Mouse (Mus musculus) intestine, embryonic 16.5 days (tissue): ENCODE results near the gene Evc2. TPM values are rescaled to one million over a fixed set of nuclear protein-coding genes. Genes with fewer than 3 reads are reported as not detected.

ENCODE experiments used
- ATAC-seq: fragments of 200-750 bp; cut with Nextera tagmentation; 2 replicates; pipeline ENCODE4 v1.8.0; 2017; ENCODE audit warnings: moderate TSS enrichment, moderate library complexity
- H3K27ac ChIP-seq: fragments of 300-500 bp; sonication (generic); 2 replicates; pipeline ENCODE4 v1.5.1; 2014; ENCODE audit warnings: mild to moderate bottlenecking, low read length
- H3K27me3 ChIP-seq: fragments of 300-500 bp; sonication (generic); replicated peaks from 2 replicates; pipeline ENCODE4 v1.6.1; 2014; ENCODE audit warnings: low read length, control low read depth, mixed read lengths; ENCODE audit not compliant: control insufficient read depth, insufficient read depth
- H3K36me3 ChIP-seq: fragments of 300-500 bp; sonication (generic); 2 replicates; pipeline ENCODE4 v1.6.1; 2014; ENCODE audit warnings: low read length, control low read depth; ENCODE audit not compliant: control insufficient read depth, insufficient read depth
- H3K4me1 ChIP-seq: fragments of 300-500 bp; sonication (generic); 2 replicates; pipeline ENCODE4 v1.6.1; 2014; ENCODE audit warnings: low read length, control low read depth, mixed read lengths; ENCODE audit not compliant: control insufficient read depth, insufficient read depth
- H3K4me2 ChIP-seq: fragments of 300-500 bp; sonication (generic); 2 replicates; pipeline ENCODE4 v1.6.1; 2014; ENCODE audit warnings: low read depth, low read length, control low read depth
- H3K4me3 ChIP-seq: fragments of 300-500 bp; sonication (generic); 2 replicates; pipeline ENCODE4 v1.5.1; 2014; ENCODE audit warnings: mild to moderate bottlenecking, low read length
- H3K9ac ChIP-seq: fragments of 300-500 bp; sonication (generic); 2 replicates; pipeline ENCODE4 v1.6.1; 2014; ENCODE audit warnings: low read depth, low read length
- H3K9me3 ChIP-seq: fragments of 300-500 bp; sonication (generic); 2 replicates; pipeline ENCODE4 v1.6.1; 2016; ENCODE audit warnings: low read length, control low read depth; ENCODE audit not compliant: control insufficient read depth
- WGBS: fragments of 180-500 bp; shearing (Covaris S2); extraction: QIAGEN DNeasy Blood & Tissue Kit; methylation state at CpG from one replicate; pipeline ENCODE4 v1.1.7; 2014; 5-methylcytosine and 5-hydroxymethylcytosine counted together
- polyA plus RNA-seq: library from polyadenylated mRNA; unstranded; fragments of >200 nt; fragmentation: Nextera tagmentation; extraction: Ambion mirVana; gene quantifications from 2 replicates; pipeline ENCODE4 v1.2.1, GENCODE M21; 2015

The Evc2 gene
- polyA plus RNA-seq, 1 experiment from 2014 or later, result 8.5 TPM

- H3K27me3 ChIP-seq, result no peaks in the 10 kb centered on the region
- ATAC-seq, result no peak
Measured at GRCm38 (mm10) chr5:37389808-37390495, 51.7 kb downstream of the Evc2 start.

GRCm38 (mm10) chr5:37390923-37391322 is 52.6 kb downstream of the Evc2 start:
- 90% methylated on average over 10 of the region's 10 CpGs for WGBS
- Histone ChIP-seq H3K27ac (no peak overlapping the region), H3K36me3 (no peaks in the 10 kb centered on the region; the same call in 1 of the 2 replicates), H3K9me3 (no peaks in the 10 kb centered on the region), H3K4me2 (no peak overlapping the region), H3K9ac (no peak overlapping the region), H3K4me1 (no peaks in the 10 kb centered on the region), H3K27me3 (no peaks in the 10 kb centered on the region), H3K4me3 (no peak overlapping the region)
- ATAC-seq, result no peak

More at GRCm38 (mm10) chr5:37389808-37390495, 51.7 kb downstream of the Evc2 start:
- no peaks in the 10 kb centered on the region for H3K4me1 ChIP-seq
- H3K4me2 ChIP-seq, result no peak overlapping the region
- H3K27ac ChIP-seq, result no peak overlapping the region
- H3K4me3 ChIP-seq, result no peak overlapping the region
- no peaks in the 10 kb centered on the region for H3K9me3 ChIP-seq
- H3K9ac ChIP-seq, result no peak overlapping the region
- WGBS, result 56% methylated on average over 13 of the region's 13 CpGs
- H3K36me3 ChIP-seq, result no peaks in the 10 kb centered on the region; the same call in 1 of the 2 replicates

GRCm38 (mm10) chr5:37391901-37392300 is 53.6 kb downstream of the Evc2 start:
- ATAC-seq, result no peak
- Histone ChIP-seq H3K4me1 (no peaks in the 10 kb centered on the region), H3K4me2 (no peak overlapping the region), H3K27me3 (no peaks in the 10 kb centered on the region), H3K4me3 (no peak overlapping the region), H3K9me3 (no peaks in the 10 kb centered on the region), H3K36me3 (no peaks in the 10 kb centered on the region; the same call in 1 of the 2 replicates), H3K27ac (no peak overlapping the region), H3K9ac (no peak overlapping the region)
- 88% methylated on average over 10 of the region's 10 CpGs for WGBS

GRCm38 (mm10) chr5:37395172-37396030 is 57.1 kb downstream of the Evc2 start:
- no peak overlapping the region for H3K4me2 ChIP-seq
- WGBS, result 84% methylated on average over 22 of the region's 22 CpGs
- no peak overlapping the region for H3K4me3 ChIP-seq
- H3K4me1 ChIP-seq, result no peaks in the 10 kb centered on the region
- no peak overlapping the region for H3K27ac ChIP-seq
- H3K9ac ChIP-seq, result no peak overlapping the region
- no peaks in the 10 kb centered on the region; the same call in 1 of the 2 replicates for H3K36me3 ChIP-seq
- no peaks in the 10 kb centered on the region for H3K9me3 ChIP-seq
- no peaks in the 10 kb centered on the region for H3K27me3 ChIP-seq
- ATAC-seq, result no peak

- WGBS, result 90% methylated on average over 6 of the region's 6 CpGs
- H3K9ac ChIP-seq, result no peak overlapping the region
- no peak overlapping the region for H3K4me2 ChIP-seq
- ATAC-seq, result no peak
- H3K4me3 ChIP-seq, result no peak overlapping the region
- no peaks in the 10 kb centered on the region for H3K27me3 ChIP-seq
- no peaks in the 10 kb centered on the region for H3K36me3 ChIP-seq
- no peak overlapping the region for H3K27ac ChIP-seq
- H3K4me1 ChIP-seq, result no peaks in the 10 kb centered on the region
- H3K9me3 ChIP-seq, result no peaks in the 10 kb centered on the region
Measured at GRCm38 (mm10) chr5:37419028-37419427, 80.7 kb downstream of the Evc2 start.

- ATAC-seq, result no peak
- Histone ChIP-seq H3K9me3 (no peaks in the 10 kb centered on the region), H3K4me3 (no peak overlapping the region), H3K36me3 (no peaks in the 10 kb centered on the region), H3K27me3 (no peaks in the 10 kb centered on the region), H3K4me1 (no peaks in the 10 kb centered on the region), H3K27ac (no peak overlapping the region), H3K9ac (no peak overlapping the region), H3K4me2 (no peak overlapping the region)
Measured at GRCm38 (mm10) chr5:37427210-37427609, 88.9 kb downstream of the Evc2 start.

- 76% methylated on average over 3 of the region's 3 CpGs for WGBS
- Histone ChIP-seq H3K27me3 (no peaks in the 10 kb centered on the region), H3K27ac (no peak overlapping the region), H3K9me3 (no peaks in the 10 kb centered on the region), H3K4me3 (no peak overlapping the region), H3K36me3 (no peaks in the 10 kb centered on the region), H3K4me2 (no peak overlapping the region), H3K4me1 (no peaks in the 10 kb centered on the region), H3K9ac (no peak overlapping the region)
- ATAC-seq, result no peak
Measured at GRCm38 (mm10) chr5:37435417-37435816, 97.1 kb downstream of the Evc2 start.

- Histone ChIP-seq H3K4me2 (no peak overlapping the region), H3K4me1 (no peaks in the 10 kb centered on the region), H3K9ac (no peak overlapping the region), H3K36me3 (no peaks in the 10 kb centered on the region), H3K4me3 (no peak overlapping the region), H3K27me3 (no peaks in the 10 kb centered on the region), H3K9me3 (no peaks in the 10 kb centered on the region), H3K27ac (no peak overlapping the region)
- WGBS, result 84% methylated on average over 2 of the region's 2 CpGs
- no peak for ATAC-seq
Measured at GRCm38 (mm10) chr5:37442767-37443166, 104.5 kb downstream of the Evc2 start.

GRCm38 (mm10) chr5:37447546-37447945 is 109.2 kb downstream of the Evc2 start:
- WGBS, result 85% methylated on average over 3 of the region's 3 CpGs

More at GRCm38 (mm10) chr5:37447546-37447945, 109.2 kb downstream of the Evc2 start:
- Histone ChIP-seq H3K27me3 (no peaks in the 10 kb centered on the region), H3K9me3 (no peaks in the 10 kb centered on the region), H3K4me1 (no peaks in the 10 kb centered on the region), H3K4me3 (no peak overlapping the region), H3K9ac (no peak overlapping the region), H3K27ac (no peak overlapping the region), H3K36me3 (no peaks in the 10 kb centered on the region), H3K4me2 (no peak overlapping the region)
- no peak for ATAC-seq
